Mouse (Mus musculus) cerebellum, adult 11 months (tissue): ENCODE data around the gene Grid2.

Experiments
- DNase-seq: peaks from one replicate; pipeline ENCODE4 v3.0.0; 2022

Grid2 gene

GRCm38 (mm10) chr6:63659423-63659822, 403.7 kb downstream of the Grid2 start:
- DNase-seq, result no peak

GRCm38 (mm10) chr6:63685689-63686088, 430.0 kb downstream of the Grid2 start:
- DNase-seq, result no peak

- no peak for DNase-seq
Measured at GRCm38 (mm10) chr6:63701684-63702083, 446.0 kb downstream of the Grid2 start.

GRCm38 (mm10) chr6:63733740-63734139, 478.1 kb downstream of the Grid2 start:
- DNase-seq, result peak; percentile 3

- DNase-seq, result no peak
Measured at GRCm38 (mm10) chr6:63762535-63762934, 506.9 kb downstream of the Grid2 start.

- no peak for DNase-seq
Measured at GRCm38 (mm10) chr6:63794679-63795078, 539.0 kb downstream of the Grid2 start.

- DNase-seq, result no peak
Measured at GRCm38 (mm10) chr6:63820236-63820635, 564.6 kb downstream of the Grid2 start.

GRCm38 (mm10) chr6:63862628-63863027, 607.0 kb downstream of the Grid2 start:
- no peak for DNase-seq

- no peak for DNase-seq
Measured at GRCm38 (mm10) chr6:63877088-63877764, 621.5 kb downstream of the Grid2 start.

- no peak for DNase-seq
Measured at GRCm38 (mm10) chr6:63877765-63878345, 622.2 kb downstream of the Grid2 start.

- no peak for DNase-seq
Measured at GRCm38 (mm10) chr6:63894714-63895113, 639.0 kb downstream of the Grid2 start.

- no peak for DNase-seq
Measured at GRCm38 (mm10) chr6:63898171-63898570, 642.5 kb downstream of the Grid2 start.

- no peak for DNase-seq
Measured at GRCm38 (mm10) chr6:63917035-63917570, 661.4 kb downstream of the Grid2 start.

- DNase-seq, result no peak
Measured at GRCm38 (mm10) chr6:63921951-63922350, 666.3 kb downstream of the Grid2 start.

GRCm38 (mm10) chr6:63931201-63931600, 675.5 kb downstream of the Grid2 start:
- no peak for DNase-seq

- no peak for DNase-seq
Measured at GRCm38 (mm10) chr6:63946721-63947120, 691.0 kb downstream of the Grid2 start.

GRCm38 (mm10) chr6:63963789-63964188, 708.1 kb downstream of the Grid2 start:
- DNase-seq, result no peak

- DNase-seq, result peak; percentile 8
Measured at GRCm38 (mm10) chr6:63964269-63964668, 708.6 kb downstream of the Grid2 start.

GRCm38 (mm10) chr6:63964735-63965134, 709.1 kb downstream of the Grid2 start:
- DNase-seq, result no peak

GRCm38 (mm10) chr6:64046084-64046483, 790.4 kb downstream of the Grid2 start:
- no peak for DNase-seq

- DNase-seq, result no peak
Measured at GRCm38 (mm10) chr6:64046732-64047131, 791.1 kb downstream of the Grid2 start.

GRCm38 (mm10) chr6:64047950-64048349, 792.3 kb downstream of the Grid2 start:
- peak; percentile 32 for DNase-seq

GRCm38 (mm10) chr6:64063858-64064257, 808.2 kb downstream of the Grid2 start:
- no peak for DNase-seq

GRCm38 (mm10) chr6:64064704-64065103, 809.0 kb downstream of the Grid2 start:
- no peak for DNase-seq

GRCm38 (mm10) chr6:64073406-64073805, 817.7 kb downstream of the Grid2 start:
- peak; percentile 35 for DNase-seq
